Mouse (Mus musculus) left cerebral cortex, postnatal 10 days (tissue): Measurements from ENCODE around the gene Rps6ka5. TPM values are rescaled to one million over a fixed set of nuclear protein-coding genes. Genes with fewer than 3 reads are reported as not detected.

Experiments used
- total RNA-seq, 2 experiments: library from RNA; stranded (reverse); gene quantifications; 2 replicates each; pipeline ENCODE4 v1.2.3; 2021

Rps6ka5 gene
- total RNA-seq, 2 experiments from 2014 or later, result 16.8 to 20.9 TPM

Other genes with a start within 250 kb of the Rps6ka5 start
- gene Ttc7b, start 206.2 kb downstream of the Rps6ka5 start, total RNA-seq, result 100 to 1,000 TPM; 137 to 138 TPM
- gene Dglucy, start 52.1 kb upstream of the Rps6ka5 start, total RNA-seq, result 1 to 10 TPM; 5.5 to 7.3 TPM
- 1 to 10 TPM; 6.7 to 7.4 TPM for gene Gpr68, start 181.2 kb upstream of the Rps6ka5 start, total RNA-seq